In the genomic region with DNA sequence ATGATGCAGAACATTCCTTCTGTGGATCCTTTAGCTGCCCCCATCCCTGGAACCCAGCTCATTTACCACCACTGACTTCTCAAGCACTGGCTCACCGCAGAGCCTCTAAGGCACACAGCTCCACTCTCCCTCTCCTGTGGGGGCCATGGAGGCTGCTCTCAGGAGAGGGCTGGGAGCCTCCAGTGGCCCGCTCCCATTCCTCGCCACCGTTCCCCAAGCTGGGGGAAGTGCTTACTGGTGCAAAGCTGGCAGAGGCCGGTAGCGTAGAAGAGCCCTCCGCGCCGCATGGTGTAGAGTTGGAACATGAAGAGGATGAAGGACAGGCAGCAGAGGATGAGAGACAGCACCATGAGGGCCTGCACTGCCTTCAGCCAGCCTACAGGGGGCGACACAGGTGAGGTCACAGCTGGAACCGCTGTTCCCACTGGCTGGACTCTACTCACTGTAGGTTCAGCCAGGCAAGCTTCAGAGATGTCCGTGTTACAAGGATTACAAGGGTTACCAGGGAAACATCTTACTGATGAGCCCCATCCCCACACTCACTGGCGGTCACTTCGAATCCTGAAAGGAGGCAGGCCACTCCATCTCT, we compare ENCODE assay signal across 8 mouse cellular contexts. TPM values are rescaled to one million over a fixed set of nuclear protein-coding genes. Genes with fewer than 3 reads are reported as not detected.
A peak's percentile ranks its signal among the peaks of the same experiment; 100 is the strongest.
DNase-seq lines count a peak whose midpoint lies in the region; ATAC-seq and TF ChIP-seq lines count a peak whose summit lies in the region.

No protein-coding gene starts in this region.

- H3K36me3 ChIP-seq in limb, embryonic 14.5 days (ENCODE audit: control insufficient read depth, insufficient read depth, low read length), result peaks cover 12% of the 10 kb centered on the region; the same call in 1 of the 2 replicates
- no peaks in the 10 kb centered on the region for H3K36me3 ChIP-seq in hindbrain, embryonic 16.5 days (ENCODE audit: control insufficient read depth, insufficient read depth, low read length)

- H3K27ac ChIP-seq in limb, embryonic 14.5 days (replicated peaks; ENCODE audit: low read depth, low read length), result no peak overlapping the region
- no peak overlapping the region for H3K27ac ChIP-seq in hindbrain, embryonic 16.5 days (ENCODE audit: low read depth, low read length)

- H3K27me3 ChIP-seq in limb, embryonic 14.5 days (ENCODE audit: control insufficient read depth, insufficient read depth, low read length), result no peaks in the 10 kb centered on the region
- H3K27me3 ChIP-seq in hindbrain, embryonic 16.5 days (replicated peaks; ENCODE audit: control insufficient read depth, insufficient read depth, low read length), result no peaks in the 10 kb centered on the region

- intact Hi-C loops in gastrocnemius, postnatal 14 days (cut with DNase I; ENCODE audit: low total_unique reads), result no loop called here
- intact Hi-C loops in gastrocnemius, postnatal 36 days (cut with DNase I), result no loop called here

- H3K4me2 ChIP-seq in limb, embryonic 14.5 days (replicated peaks; ENCODE audit: low read depth, low read length, severe bottlenecking), result peak overlapping the region; percentile 75
- H3K4me2 ChIP-seq in hindbrain, embryonic 16.5 days (ENCODE audit: low read length), result no peak overlapping the region

- H3K9me3 ChIP-seq in limb, embryonic 14.5 days (ENCODE audit: control insufficient read depth, low read length), result no peaks in the 10 kb centered on the region
- H3K9me3 ChIP-seq in hindbrain, embryonic 16.5 days (ENCODE audit: control insufficient read depth, low read length), result no peaks in the 10 kb centered on the region

- peak; percentile 25 for DNase-seq in gastrocnemius, postnatal 14 days
- DNase-seq in gastrocnemius, postnatal 36 days, result no peak
- DNase-seq in urinary bladder, postnatal 25 days (ENCODE audit: low spot score), result peak; percentile 22
- DNase-seq in urinary bladder, postnatal 10 days (ENCODE audit: low spot score), result no peak
- no peak for DNase-seq in limb, embryonic 14.5 days (ENCODE audit: low spot score)
- DNase-seq in cerebellum, postnatal 36 days, result no peak

- H3K4me3 ChIP-seq in limb, embryonic 14.5 days (replicated peaks; ENCODE audit: low read length), result peak overlapping the region; percentile 60; the same call in 1 of the 2 replicates
- H3K4me3 ChIP-seq in hindbrain, embryonic 16.5 days (ENCODE audit: low read length), result no peak overlapping the region

- no peak for ATAC-seq in limb, embryonic 14.5 days (ENCODE audit: low FRiP score, low read depth)
- ATAC-seq in megakaryocyte-erythroid progenitor cell, adult 5-6 weeks (replicated peaks; ENCODE audit: low FRiP score, low TSS enrichment, poor library complexity, severe bottlenecking), result no peak
- ATAC-seq in hindbrain, embryonic 16.5 days, result no peak

- no peak for TF ChIP-seq POLR2A in limb, embryonic 14.5 days (IDR thresholded peaks at IDR 0.05; ENCODE audit: borderline replicate concordance, extremely low read depth, insufficient read depth, insufficient read length)

- WGBS in limb, embryonic 14.5 days, result 76% methylated on average over 14 of the region's 14 CpGs
- WGBS in hindbrain, embryonic 16.5 days, result 62% methylated on average over 14 of the region's 14 CpGs

- H3K9ac ChIP-seq in limb, embryonic 14.5 days (ENCODE audit: low read depth, low read length, severe bottlenecking), result no peak overlapping the region
- no peak overlapping the region for H3K9ac ChIP-seq in hindbrain, embryonic 16.5 days (ENCODE audit: low read depth, low read length)

- H3K4me1 ChIP-seq in limb, embryonic 14.5 days (ENCODE audit: control insufficient read depth, insufficient read depth, low read length), result peaks cover 58% of the 10 kb centered on the region
- H3K4me1 ChIP-seq in hindbrain, embryonic 16.5 days (ENCODE audit: control insufficient read depth, insufficient read depth, low read depth, low read length), result peaks cover 27% of the 10 kb centered on the region

RNA-seq across cellular contexts. Expression of a gene that starts 2.0 kb away (rescaled TPM):
- 10 to 100 TPM; 21.5 to 31.1 TPM for total RNA-seq in gastrocnemius, postnatal 14 days (2021)
- total RNA-seq in gastrocnemius, postnatal 36 days (2021), result 10 to 100 TPM; 10.9 to 11.2 TPM
- polyA plus RNA-seq in limb, embryonic 14.5 days (2012; rRNA removed), result 201 and 274 TPM in 2 replicates
- polyA plus RNA-seq in limb, embryonic 14.5 days (2014; fragmentation: Nextera tagmentation; extraction: Ambion mirVana), result 318 and 324 TPM in 2 replicates
- 167 and 180 TPM in 2 replicates for total RNA-seq in megakaryocyte-erythroid progenitor cell, adult 5-6 weeks (2014; fragmentation: Nextera tagmentation)
- total RNA-seq in megakaryocyte-erythroid progenitor cell, adult 5-6 weeks (2017), result 109 and 112 TPM in 2 replicates
- 33.2 and 39.9 TPM in 2 replicates for polyA plus RNA-seq in hindbrain, embryonic 16.5 days (2015; fragmentation: Nextera tagmentation; extraction: Ambion mirVana)

RNA-seq across cellular contexts. Expression of a gene that starts 4.7 kb away (rescaled TPM):
- total RNA-seq in gastrocnemius, postnatal 14 days (2021), result under 1 TPM; 0.39 to 0.78 TPM
- under 1 TPM; 0.28 to 0.42 TPM for total RNA-seq in gastrocnemius, postnatal 36 days (2021)
- polyA plus RNA-seq in limb, embryonic 14.5 days (2012; rRNA removed), result 7.1 and 7.9 TPM in 2 replicates
- 2.5 and 3.1 TPM in 2 replicates for polyA plus RNA-seq in limb, embryonic 14.5 days (2014; fragmentation: Nextera tagmentation; extraction: Ambion mirVana)
- total RNA-seq in megakaryocyte-erythroid progenitor cell, adult 5-6 weeks (2014; fragmentation: Nextera tagmentation), result 2.3 and 5.3 TPM in 2 replicates
- 4.1 and 4.6 TPM in 2 replicates for total RNA-seq in megakaryocyte-erythroid progenitor cell, adult 5-6 weeks (2017)
- 6.6 and 8.7 TPM in 2 replicates for polyA plus RNA-seq in hindbrain, embryonic 16.5 days (2015; fragmentation: Nextera tagmentation; extraction: Ambion mirVana)

RNA-seq across cellular contexts. Expression of a gene that starts 22.4 kb away (rescaled TPM):
- total RNA-seq in gastrocnemius, postnatal 14 days (2021), result 10 to 100 TPM; 49.2 to 61.0 TPM
- 10 to 100 TPM; 54.4 to 59.5 TPM for total RNA-seq in gastrocnemius, postnatal 36 days (2021)
- 17.1 and 22.7 TPM in 2 replicates for polyA plus RNA-seq in limb, embryonic 14.5 days (2012; rRNA removed)
- polyA plus RNA-seq in limb, embryonic 14.5 days (2014; fragmentation: Nextera tagmentation; extraction: Ambion mirVana), result 3.5 and 4.7 TPM in 2 replicates
- total RNA-seq in megakaryocyte-erythroid progenitor cell, adult 5-6 weeks (2014; fragmentation: Nextera tagmentation), result 9.1 and 10.3 TPM in 2 replicates
- 7.3 and 11.3 TPM in 2 replicates for total RNA-seq in megakaryocyte-erythroid progenitor cell, adult 5-6 weeks (2017)
- polyA plus RNA-seq in hindbrain, embryonic 16.5 days (2015; fragmentation: Nextera tagmentation; extraction: Ambion mirVana), result 6.5 and 8.2 TPM in 2 replicates

RNA-seq across cellular contexts. Expression of a gene that starts 22.7 kb away (rescaled TPM):
- under 1 TPM in 1 of 2 experiments, not detected in 1; 0.24 TPM for total RNA-seq in gastrocnemius, postnatal 14 days (2021)
- total RNA-seq in gastrocnemius, postnatal 36 days (2021), result not detected
- polyA plus RNA-seq in limb, embryonic 14.5 days (2012; rRNA removed), result 0.49 and 0.83 TPM in 2 replicates
- polyA plus RNA-seq in limb, embryonic 14.5 days (2014; fragmentation: Nextera tagmentation; extraction: Ambion mirVana), result 0.53 and 0.99 TPM in 2 replicates
- total RNA-seq in megakaryocyte-erythroid progenitor cell, adult 5-6 weeks (2014; fragmentation: Nextera tagmentation), result not detected in 2 replicates
- not detected in 2 replicates for total RNA-seq in megakaryocyte-erythroid progenitor cell, adult 5-6 weeks (2017)
- polyA plus RNA-seq in hindbrain, embryonic 16.5 days (2015; fragmentation: Nextera tagmentation; extraction: Ambion mirVana), result 0.22 TPM in 1 of 2 replicates, not detected in the other

RNA-seq across cellular contexts. Expression of a gene that starts 41.0 kb away (rescaled TPM):
- total RNA-seq in gastrocnemius, postnatal 14 days (2021), result under 1 TPM; 0.44 to 0.64 TPM
- total RNA-seq in gastrocnemius, postnatal 36 days (2021), result under 1 TPM; 0.22 to 0.23 TPM
- 4.9 and 7.4 TPM in 2 replicates for polyA plus RNA-seq in limb, embryonic 14.5 days (2012; rRNA removed)
- 0.59 and 0.61 TPM in 2 replicates for polyA plus RNA-seq in limb, embryonic 14.5 days (2014; fragmentation: Nextera tagmentation; extraction: Ambion mirVana)
- 0.92 TPM in 1 of 2 replicates, not detected in the other for total RNA-seq in megakaryocyte-erythroid progenitor cell, adult 5-6 weeks (2014; fragmentation: Nextera tagmentation)
- total RNA-seq in megakaryocyte-erythroid progenitor cell, adult 5-6 weeks (2017), result 0.23 TPM in 1 of 2 replicates, not detected in the other
- 3.3 and 3.4 TPM in 2 replicates for polyA plus RNA-seq in hindbrain, embryonic 16.5 days (2015; fragmentation: Nextera tagmentation; extraction: Ambion mirVana)

Comparison
In these comparisons a context has a peak if more than half of its experiments do, and no peak if none do; other contexts are left out.
1. DNase-seq: peak in gastrocnemius, postnatal 14 days (single experiment) and urinary bladder, postnatal 25 days (single experiment); none in gastrocnemius, postnatal 36 days (0 of 2), urinary bladder, postnatal 10 days (single experiment), limb, embryonic 14.5 days (single experiment) and cerebellum, postnatal 36 days (0 of 2).
2. RNA of a gene that starts 22.4 kb away (total RNA-seq): 49.2 to 61.0 TPM in gastrocnemius, postnatal 14 days and 54.4 to 59.5 TPM in gastrocnemius, postnatal 36 days; 7.3 to 11.3 TPM in megakaryocyte-erythroid progenitor cell, adult 5-6 weeks; every median in the first group is over 4 times any median in the second.